Mouse (Mus musculus) hindbrain, embryonic 15.5 days (tissue): ENCODE data around the gene Aktip. TPM values are rescaled to one million over a fixed set of nuclear protein-coding genes. Genes with fewer than 3 reads are reported as not detected.

Experiments
- ATAC-seq: fragments of 200-750 bp; cut with Nextera tagmentation; 2 replicates; pipeline ENCODE4 v1.8.0; 2017; ENCODE audit warnings: low read depth, moderate number of reproducible peaks, moderate TSS enrichment; ENCODE audit not compliant: low FRiP score
- H3K27ac ChIP-seq: fragments of 300-500 bp; sonication (generic); replicated peaks from 2 replicates; pipeline ENCODE4 v1.5.1; 2015; ENCODE audit warnings: mild to moderate bottlenecking, inconsistent platforms
- H3K27me3 ChIP-seq: fragments of 300-500 bp; sonication (generic); 2 replicates; pipeline ENCODE4 v1.6.1; 2015; ENCODE audit warnings: control low read depth, inconsistent platforms
- H3K36me3 ChIP-seq: fragments of 300-500 bp; sonication (generic); 2 replicates; pipeline ENCODE4 v1.6.1; 2015; ENCODE audit warnings: control low read depth, inconsistent platforms
- H3K4me1 ChIP-seq: fragments of 300-500 bp; sonication (generic); replicated peaks from 2 replicates; pipeline ENCODE4 v1.6.1; 2015; ENCODE audit warnings: control low read depth, inconsistent platforms
- H3K4me2 ChIP-seq: fragments of 300-500 bp; sonication (generic); 2 replicates; pipeline ENCODE4 v1.6.1; 2015; ENCODE audit warnings: moderate library complexity, mild to moderate bottlenecking, inconsistent platforms
- H3K4me3 ChIP-seq: fragments of 300-500 bp; sonication (generic); 2 replicates; pipeline ENCODE4 v1.5.1; 2015; ENCODE audit warnings: mild to moderate bottlenecking, inconsistent platforms
- H3K9ac ChIP-seq: fragments of 300-500 bp; sonication (generic); 2 replicates; pipeline ENCODE4 v1.6.1; 2015; ENCODE audit warnings: inconsistent platforms
- H3K9me3 ChIP-seq: fragments of 300-500 bp; sonication (generic); 2 replicates; pipeline ENCODE4 v1.6.1; 2016; ENCODE audit warnings: control low read depth, inconsistent platforms
- WGBS: fragments of 180-500 bp; shearing (Covaris S2); methylation state at CpG from one replicate; pipeline ENCODE4 v1.1.7; 2015; 5-methylcytosine and 5-hydroxymethylcytosine counted together
- polyA plus RNA-seq: library from polyadenylated mRNA; unstranded; fragments of >200 nt; fragmentation: Nextera tagmentation; extraction: Ambion mirVana; gene quantifications from 2 replicates; pipeline ENCODE4 v1.2.1, GENCODE M21; 2015

Aktip gene
- polyA plus RNA-seq, 1 experiment from 2014 or later: 129 TPM

DNA sequence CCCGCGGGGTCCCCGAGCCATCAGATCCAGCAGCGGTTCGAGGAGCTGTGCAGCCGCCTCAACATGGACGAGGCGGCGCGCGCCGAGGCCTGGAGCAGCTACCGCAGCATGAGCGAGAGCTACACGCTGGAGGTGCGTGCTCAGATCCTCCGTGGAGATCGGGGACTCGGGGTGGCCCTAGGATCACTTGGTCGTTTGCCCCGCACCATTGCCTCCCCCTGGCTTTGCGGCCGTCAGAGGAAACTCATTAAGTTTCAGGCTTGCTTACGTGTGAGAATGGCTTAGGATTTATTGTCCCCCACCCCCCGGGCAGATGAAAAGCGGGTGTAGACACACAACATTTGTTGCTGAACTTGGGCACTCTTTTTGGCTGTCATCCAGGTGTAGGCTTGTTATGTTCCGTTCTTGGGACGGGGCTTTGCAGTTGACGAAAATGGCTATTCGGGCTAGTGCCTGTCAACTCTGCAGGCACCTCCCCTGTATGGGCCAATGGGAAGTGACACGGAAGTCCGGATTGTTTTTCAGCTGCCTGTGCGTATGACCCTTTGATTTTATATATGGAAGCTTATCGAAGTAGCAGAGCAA is 129.4 kb downstream of the Aktip start:
- Histone ChIP-seq H3K4me1 (peaks cover 23% of the 10 kb centered on the region), H3K27me3 (no peaks in the 10 kb centered on the region), H3K4me3 (peak overlapping the region; percentile 79), H3K36me3 (peaks cover 2% of the 10 kb centered on the region; the same call in 1 of the 2 replicates), H3K9me3 (no peaks in the 10 kb centered on the region), H3K4me2 (peak overlapping the region; percentile 69), H3K9ac (peak overlapping the region; percentile 80), H3K27ac (peak overlapping the region; percentile 84)
- WGBS: under 1% methylated on average over 34 of the region's 34 CpGs
- ATAC-seq: peak; percentile 86

DNA sequence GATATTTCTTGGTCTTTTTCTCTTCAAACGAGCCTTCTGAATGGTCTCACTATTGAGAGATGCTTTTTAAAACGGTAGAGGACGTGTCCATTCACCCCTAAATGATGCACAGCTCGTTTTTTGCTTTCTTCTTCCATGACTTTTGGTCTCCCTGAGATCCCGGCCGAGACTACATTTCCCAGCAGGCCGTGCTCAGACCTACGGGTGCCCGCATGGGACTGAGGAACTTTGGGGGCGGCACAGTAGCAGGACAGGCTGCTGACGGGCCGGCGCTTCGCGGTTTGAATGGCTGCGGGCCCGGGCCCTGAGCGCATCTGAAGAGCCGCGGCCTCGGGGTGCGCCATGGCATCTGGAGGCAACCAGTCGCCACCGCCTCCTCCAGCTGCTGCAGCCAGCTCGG is 129.9 kb downstream of the Aktip start, which contains the start of gene Rbl2:
Gene Rbl2 (plus strand): TSS at position 224 of the 400 bp plus-strand sequence.
- under 1% methylated on average over 25 of the region's 25 CpGs for WGBS
- Histone ChIP-seq H3K27ac (peak within 1 kb of the TSS; percentile 84), H3K9ac (peak within 1 kb of the TSS; percentile 80), H3K36me3 (no peaks in the 10 kb centered on the region), H3K4me1 (peaks cover 23% of the 10 kb centered on the region), H3K4me3 (peak within 1 kb of the TSS; percentile 79), H3K9me3 (no peaks in the 10 kb centered on the region), H3K27me3 (no peaks in the 10 kb centered on the region), H3K4me2 (peak within 1 kb of the TSS; percentile 69)
- ATAC-seq: peak; percentile 96

DNA sequence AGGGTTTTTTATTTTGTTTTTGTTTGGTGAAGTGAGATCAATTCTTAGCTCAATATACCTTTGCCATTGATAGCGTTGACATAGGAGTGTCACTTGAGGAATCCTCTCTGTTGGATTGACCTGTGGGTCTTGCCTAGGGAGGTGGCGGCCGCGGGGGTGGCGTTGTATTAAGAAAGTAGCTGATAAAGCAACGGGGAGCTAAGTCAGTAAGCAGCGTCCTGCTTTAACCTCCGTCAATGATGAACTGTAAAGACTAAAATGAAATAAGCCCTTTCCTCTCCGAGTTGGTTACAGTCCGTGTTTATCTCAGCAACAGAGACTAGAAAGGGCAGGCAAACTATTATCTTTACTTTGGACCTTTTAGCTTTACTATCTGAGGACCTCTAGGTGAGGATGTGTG is 130.4 kb downstream of the Aktip start:
- peak overlapping the region; percentile 84 for H3K27ac ChIP-seq
- 6% methylated on average over 10 of the region's 10 CpGs for WGBS
- ATAC-seq: no peak; the same call in 1 of the 2 replicates
- H3K9ac ChIP-seq: peak overlapping the region; percentile 80
- no peaks in the 10 kb centered on the region for H3K27me3 ChIP-seq
- no peaks in the 10 kb centered on the region for H3K36me3 ChIP-seq
- H3K4me1 ChIP-seq: peaks cover 23% of the 10 kb centered on the region
- H3K9me3 ChIP-seq: no peaks in the 10 kb centered on the region
- peak overlapping the region; percentile 79 for H3K4me3 ChIP-seq
- H3K4me2 ChIP-seq: peak overlapping the region; percentile 69

DNA sequence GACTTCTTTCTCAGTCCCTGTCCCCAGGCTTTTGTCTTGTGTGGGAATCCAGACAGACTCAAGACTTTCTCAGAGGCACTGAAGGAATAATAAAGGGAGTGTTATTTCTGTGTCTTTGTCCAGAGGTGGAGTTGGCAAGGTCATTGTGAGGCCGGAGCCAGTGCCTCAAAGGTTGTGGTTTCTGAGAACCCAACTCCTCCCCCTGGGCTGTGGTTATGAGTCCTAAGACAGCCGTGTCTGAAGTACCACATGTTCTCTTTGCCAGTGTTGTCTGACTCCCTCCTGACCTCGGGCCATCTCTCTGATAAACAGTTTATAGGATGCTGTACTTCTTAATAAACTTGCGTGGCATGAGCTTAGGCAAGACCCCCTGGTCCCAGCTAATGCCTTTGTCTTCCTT is 134.6 kb downstream of the Aktip start:
- Histone ChIP-seq H3K27me3 (no peaks in the 10 kb centered on the region), H3K9me3 (no peaks in the 10 kb centered on the region), H3K27ac (no peak overlapping the region), H3K4me1 (peaks cover 8% of the 10 kb centered on the region), H3K36me3 (no peaks in the 10 kb centered on the region), H3K4me2 (no peak overlapping the region), H3K4me3 (no peak overlapping the region), H3K9ac (no peak overlapping the region)
- ATAC-seq: no peak
- 78% methylated on average over 4 of the region's 4 CpGs for WGBS

Other genes starting within 250 kb of the Aktip start
- 21.3 and 22.0 TPM in 2 replicates for gene Rbl2, start 129.9 kb downstream of the Aktip start, polyA plus RNA-seq
- gene Rpgrip1l, start 113.3 kb upstream of the Aktip start, polyA plus RNA-seq: 9.9 and 10.1 TPM in 2 replicates
- 138 and 158 TPM in 2 replicates for gene Fto, start 113.5 kb upstream of the Aktip start, polyA plus RNA-seq